Comparison of ENCODE assay signal across 8 mouse cellular contexts in genomic region chrX:50841587-50841986, GRCm38 (mm10). TPM values are rescaled to one million over a fixed set of nuclear protein-coding genes. Genes with fewer than 3 reads are reported as not detected.
DNase-seq lines count a peak whose midpoint lies in the region; ATAC-seq and TF ChIP-seq lines count a peak whose summit lies in the region.

No protein-coding gene starts in this region.

- H3K4me1 ChIP-seq in lung, adult 2 months (ENCODE audit: control insufficient read depth, insufficient read depth, low read length) = no peaks in the 10 kb centered on the region; the same call in 1 of the 2 replicates
- H3K4me1 ChIP-seq in brown adipose tissue, adult 24 weeks (ENCODE audit: control insufficient read depth, insufficient read depth, insufficient read length, low read length) = no peaks in the 10 kb centered on the region; the same call in 1 of the 2 replicates
- no peaks in the 10 kb centered on the region for H3K4me1 ChIP-seq in kidney, embryonic 15.5 days

- DNase-seq in lung, adult 2 months = peak; percentile 8
- DNase-seq in lung, postnatal 14 days = no peak
- DNase-seq in lung, postnatal 4 days = peak; percentile 15 to 27
- peak; percentile 23 to 28 for DNase-seq in spleen, adult 18-20 months
- DNase-seq in Muller cell, postnatal 12 days (ENCODE audit: inconsistent ontology term) = no peak

- no peak overlapping the region for H3K27ac ChIP-seq in brown adipose tissue, adult 24 weeks (replicated peaks; ENCODE audit: low read depth, low read length)
- no peak overlapping the region for H3K27ac ChIP-seq in kidney, embryonic 15.5 days

- WGBS in lung, adult 2 months = 36% methylated on average over 23 of the region's 23 CpGs
- WGBS in kidney, embryonic 15.5 days = 17% methylated on average over 20 of the region's 23 CpGs

- no peaks in the 10 kb centered on the region for H3K36me3 ChIP-seq in kidney, embryonic 15.5 days

- H3K9me3 ChIP-seq in kidney, embryonic 15.5 days (replicated peaks) = no peaks in the 10 kb centered on the region

- H3K4me3 ChIP-seq in lung, adult 2 months (replicated peaks; ENCODE audit: extremely low read depth, low read depth, low read length) = peak overlapping the region; percentile 65
- peak overlapping the region; percentile 51 for H3K4me3 ChIP-seq in brown adipose tissue, adult 24 weeks (ENCODE audit: insufficient read depth, low read depth, low read length)
- H3K4me3 ChIP-seq in kidney, embryonic 15.5 days (replicated peaks) = peak overlapping the region; percentile 53

- ATAC-seq in granulocyte monocyte progenitor cell, adult 5-6 weeks (replicated peaks; ENCODE audit: poor library complexity, severe bottlenecking) = peak; percentile 12
- peak; percentile 80 for ATAC-seq in kidney, embryonic 15.5 days (replicated peaks; ENCODE audit: low FRiP score)

- no peak for TF ChIP-seq POLR2A in lung, adult 2 months (IDR thresholded peaks at IDR 0.05; ENCODE audit: borderline replicate concordance, extremely low read depth, low read depth, low read length)

- TF ChIP-seq CTCF in lung, adult 2 months (IDR thresholded peaks at IDR 0.05; ENCODE audit: insufficient read depth, low read length) = no peak

- peaks cover 33% of the 10 kb centered on the region for H3K27me3 ChIP-seq in kidney, embryonic 15.5 days

- H3K4me2 ChIP-seq in kidney, embryonic 15.5 days = peak overlapping the region; percentile 77

- peak overlapping the region; percentile 38 for H3K9ac ChIP-seq in kidney, embryonic 15.5 days

RNA-seq across cellular contexts. Expression of gene Stk26, which starts 0.7 kb away (rescaled TPM):
- polyA plus RNA-seq in lung, adult 2 months (2012; rRNA removed) = 3.8 and 4.0 TPM in 2 replicates
- 0.32 and 0.71 TPM in 2 replicates for polyA plus RNA-seq in brown adipose tissue, adult 24 weeks (2012; ENCODE audit: insufficient read depth, insufficient read length, missing spikeins)
- total RNA-seq in granulocyte monocyte progenitor cell, adult 5-6 weeks (2014; fragmentation: Nextera tagmentation) = 124 and 151 TPM in 2 replicates
- 170 and 225 TPM in 2 replicates for total RNA-seq in granulocyte monocyte progenitor cell, adult 5-6 weeks (2017)
- polyA plus RNA-seq in kidney, embryonic 15.5 days (2015; fragmentation: Nextera tagmentation; extraction: Ambion mirVana) = 4.2 and 5.4 TPM in 2 replicates

Comparison
In these comparisons a context has a peak if more than half of its experiments do, and no peak if none do; other contexts are left out.
1. DNase-seq: peak in lung, adult 2 months (single experiment), lung, postnatal 4 days (2 of 2) and spleen, adult 18-20 months (2 of 2); none in lung, postnatal 14 days (single experiment) and Muller cell, postnatal 12 days (single experiment).
2. Peak in every context shown above with its lines, with median percentiles within 50 percentile points of each other: H3K4me3 ChIP-seq.